Mouse (Mus musculus) mature B cell (primary cell): ENCODE data around the gene Itpripl1.
"Not testable (repeated sequence)": the region's sequence is repeated elsewhere in the genome, so short reads cannot be mapped to it uniquely, and the experiment has no call there.

ENCODE experiments used
- in situ Hi-C: fragments of 300-500 bp; cut with MboI; formaldehyde crosslinking; loops from 2 replicates; pipeline ENCODE4 v1.14.3; 2019

Itpripl1 gene

DNA sequence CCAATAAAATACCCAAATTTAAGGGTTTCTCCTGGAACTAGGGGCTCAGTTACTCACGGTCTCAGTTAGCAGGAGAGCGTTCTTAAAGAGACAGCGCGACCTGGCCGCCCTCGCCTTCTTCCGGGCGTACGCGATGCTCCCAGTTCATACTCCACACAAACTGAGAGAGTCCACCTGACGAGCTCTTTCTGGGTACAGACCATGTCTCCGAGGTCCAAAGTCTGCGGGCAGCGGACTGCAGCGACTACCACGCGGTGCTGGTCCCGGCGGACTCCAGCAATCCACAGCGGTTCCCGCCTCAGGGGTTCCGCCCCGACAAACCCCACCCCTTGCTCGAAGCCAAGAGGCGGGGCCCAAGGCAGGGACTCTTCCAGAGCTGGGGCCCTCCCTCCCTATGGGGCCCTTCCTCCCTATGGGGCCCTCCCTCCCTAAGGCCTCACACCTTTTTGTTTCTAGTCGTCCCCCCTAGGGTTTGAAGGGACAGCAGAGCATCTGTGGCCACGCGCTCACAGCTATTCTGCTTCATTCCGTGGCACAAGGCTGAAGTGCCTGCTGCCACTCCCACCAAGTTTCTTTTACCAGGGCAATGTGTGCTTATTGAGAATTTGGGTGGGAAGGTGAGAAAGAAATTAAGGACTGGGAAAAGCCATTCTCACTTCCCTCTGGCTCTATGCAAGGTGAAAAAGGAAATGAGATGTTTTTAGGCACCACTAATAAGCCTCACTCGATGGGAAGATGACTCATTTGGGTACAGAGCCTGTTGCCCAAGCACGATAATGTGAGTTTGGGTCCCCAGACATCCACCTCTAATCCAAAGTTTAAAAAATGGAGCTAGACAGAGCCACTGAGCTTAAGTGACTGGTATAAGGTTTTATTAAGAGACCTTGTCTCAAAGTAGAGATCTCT lies at the start of gene Itpripl1:
TSS of gene Itpripl1 (minus strand) at position 285 of the 906 bp plus-strand sequence.
- in situ Hi-C loops, result no loop called here

DNA sequence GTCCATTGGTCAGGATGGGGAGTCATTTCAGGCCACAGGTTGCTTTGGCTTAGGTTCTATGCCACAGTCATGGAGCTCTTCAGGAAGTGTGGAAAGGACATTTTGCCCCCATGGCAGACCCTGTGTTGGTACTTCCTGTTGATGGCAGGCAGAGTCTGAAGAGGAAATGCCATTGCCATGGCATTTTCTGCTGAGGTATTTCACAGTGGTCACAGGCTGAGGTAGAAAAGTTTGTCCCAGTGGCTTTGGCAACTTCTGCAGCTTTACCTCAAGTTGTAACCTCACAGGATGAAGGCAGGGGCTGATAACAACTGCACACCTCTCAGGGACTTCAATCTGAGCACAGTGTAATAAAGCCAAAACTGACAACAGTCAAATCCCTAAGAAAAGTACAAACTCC lies 46.3 kb upstream of the Itpripl1 start:
- in situ Hi-C loops, result no loop called here

DNA sequence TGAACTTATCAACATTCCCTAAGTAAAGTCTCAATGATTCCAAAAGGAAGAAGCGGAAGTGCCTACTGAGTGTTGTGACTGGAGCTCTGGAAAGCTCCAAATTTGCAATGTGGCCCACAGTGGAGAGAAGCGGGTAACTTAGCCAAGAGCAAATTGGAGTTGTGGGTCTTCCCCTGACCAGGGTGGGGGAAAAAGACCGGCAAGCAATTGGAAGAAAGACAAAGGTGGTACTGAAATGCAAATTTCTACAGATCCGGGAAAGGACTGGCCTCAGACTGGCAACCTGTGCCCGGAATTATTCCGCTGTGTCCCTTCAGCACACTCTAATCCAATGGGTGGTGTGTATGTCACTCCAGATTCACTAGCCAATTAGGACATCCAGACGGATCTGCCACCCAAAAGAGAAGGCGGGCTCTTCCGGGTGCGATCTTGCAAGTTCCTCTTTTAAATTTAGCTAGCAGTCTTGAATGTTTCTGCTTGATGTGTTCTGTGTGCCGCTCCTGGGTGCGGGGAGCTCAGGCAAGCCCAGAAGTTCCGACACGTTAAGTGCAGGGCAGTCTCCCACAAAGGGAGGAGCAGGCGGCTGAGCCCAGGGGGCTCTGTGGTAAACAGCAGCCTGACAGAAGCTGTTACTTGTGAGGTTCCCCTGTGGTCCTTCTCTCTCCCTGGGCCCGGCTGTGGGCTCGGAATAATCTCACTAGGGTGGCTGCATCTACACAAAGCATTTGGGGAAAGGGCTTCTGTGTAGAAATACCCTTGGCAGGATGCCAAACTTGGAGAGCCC lies 39.5 kb upstream of the Itpripl1 start:
- in situ Hi-C loops, result no loop called here

DNA sequence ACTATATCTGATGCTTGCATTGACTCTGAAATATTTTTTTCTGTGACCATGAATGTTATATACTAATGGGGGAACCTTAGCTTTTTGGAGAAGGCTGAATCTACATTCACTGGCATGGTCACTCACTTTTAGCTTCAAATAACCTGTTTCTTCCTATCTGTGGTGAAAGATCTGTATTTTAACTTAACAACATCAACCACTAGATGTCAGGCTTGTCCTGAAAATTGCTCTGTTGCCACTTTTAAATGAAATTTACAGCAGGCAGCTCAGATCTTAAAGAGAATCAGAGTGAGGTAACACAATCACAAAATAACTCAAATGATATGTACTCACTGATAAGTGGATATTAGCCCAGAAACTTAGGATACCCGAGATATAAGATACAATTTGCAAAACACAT lies 23.0 kb upstream of the Itpripl1 start:
- in situ Hi-C loops, result loop anchor here (10.0 kb wide), 1 partner anchor 179 kb away; no protein-coding TSS in a partner anchor

DNA sequence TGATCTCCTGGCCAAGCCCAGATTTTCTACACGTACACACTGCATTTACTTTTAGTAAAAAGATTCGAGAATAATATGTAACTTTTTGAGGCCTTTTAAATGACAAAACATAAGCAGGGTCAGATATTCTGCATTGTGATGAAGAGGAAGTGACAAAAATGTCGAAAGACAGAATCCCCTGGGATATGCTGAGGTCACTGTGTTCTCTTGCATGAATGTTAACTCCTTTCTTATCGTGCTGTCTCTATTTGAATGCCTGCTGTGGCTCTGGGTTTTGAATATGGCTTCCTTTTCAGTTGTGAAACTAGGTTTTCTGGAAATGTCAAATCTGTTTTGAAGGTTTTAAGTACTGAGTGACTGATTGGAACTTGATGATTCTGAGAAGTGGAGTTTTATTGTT lies 22.4 kb upstream of the Itpripl1 start:
- in situ Hi-C loops, result loop anchor here (10.0 kb wide), 1 partner anchor 179 kb away; no protein-coding TSS in a partner anchor

DNA sequence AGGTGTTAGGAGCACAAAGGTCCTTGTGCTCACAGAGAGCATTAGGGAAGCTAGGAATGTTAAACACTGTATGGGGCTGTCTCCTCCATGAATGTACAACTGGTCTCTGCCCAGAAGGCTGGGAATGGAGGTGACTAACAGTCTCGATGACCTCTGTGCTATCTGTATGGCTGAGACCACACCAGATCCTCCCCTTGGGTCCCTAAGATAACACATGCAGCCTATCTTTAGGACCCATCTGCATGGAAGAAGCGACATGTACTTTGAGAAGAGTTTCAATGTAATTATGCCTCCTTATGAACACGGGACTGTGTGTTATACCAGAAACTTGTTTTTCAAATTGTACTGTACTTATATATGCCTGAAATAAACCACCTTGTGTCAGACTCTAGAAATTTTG lies 2.5 kb upstream of the Itpripl1 start:
- in situ Hi-C loops, result no loop called here

DNA sequence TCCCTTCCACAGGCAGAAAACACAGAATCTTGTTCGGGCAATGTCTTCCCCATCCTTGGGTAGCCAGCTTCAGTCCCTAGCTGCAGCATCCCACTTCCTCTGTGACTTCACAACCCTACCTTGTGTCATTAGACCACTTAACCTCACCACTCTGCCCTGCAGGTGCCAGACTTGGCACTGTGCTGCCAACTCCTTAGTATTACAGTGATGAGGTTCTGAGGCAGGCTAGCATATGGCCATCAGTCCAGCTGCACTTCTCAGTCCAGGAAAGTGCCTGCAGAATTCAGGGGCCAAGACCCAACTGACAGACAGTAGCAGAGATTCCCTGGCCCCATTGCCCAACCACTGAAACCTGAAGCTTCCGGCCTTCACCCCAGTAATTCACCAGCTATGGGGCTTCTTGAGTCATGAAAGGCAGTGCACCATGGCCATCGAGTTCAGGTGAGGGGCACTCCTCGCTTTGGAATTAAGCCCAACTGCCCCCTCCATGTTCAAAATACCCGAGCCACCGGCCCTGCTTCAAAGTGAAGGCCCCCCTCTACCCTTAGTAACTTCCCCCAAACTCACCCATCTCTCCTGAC lies 575 bp downstream of the Itpripl1 start:
- in situ Hi-C loops, result no loop called here

DNA sequence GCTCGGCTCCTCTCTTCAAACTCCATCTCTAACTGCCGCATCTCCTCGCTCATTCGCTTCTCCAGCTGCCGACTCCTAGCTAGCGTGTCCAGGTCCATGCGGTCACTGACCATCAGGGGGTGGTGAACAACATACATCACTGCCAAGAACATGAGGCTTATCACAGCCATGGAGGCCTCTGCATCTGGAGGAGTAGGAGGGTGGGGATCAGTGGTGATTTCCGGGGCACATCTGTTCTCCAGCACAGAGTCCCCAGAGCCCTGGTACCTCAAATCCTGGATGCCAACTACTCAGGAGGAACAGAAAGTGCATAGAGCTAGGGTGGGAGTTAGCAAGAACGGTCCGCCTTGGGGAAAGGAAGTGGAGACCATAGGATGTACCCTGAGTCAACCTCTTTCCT lies 1.2 kb downstream of the Itpripl1 start:
- in situ Hi-C loops, result no loop called here

DNA sequence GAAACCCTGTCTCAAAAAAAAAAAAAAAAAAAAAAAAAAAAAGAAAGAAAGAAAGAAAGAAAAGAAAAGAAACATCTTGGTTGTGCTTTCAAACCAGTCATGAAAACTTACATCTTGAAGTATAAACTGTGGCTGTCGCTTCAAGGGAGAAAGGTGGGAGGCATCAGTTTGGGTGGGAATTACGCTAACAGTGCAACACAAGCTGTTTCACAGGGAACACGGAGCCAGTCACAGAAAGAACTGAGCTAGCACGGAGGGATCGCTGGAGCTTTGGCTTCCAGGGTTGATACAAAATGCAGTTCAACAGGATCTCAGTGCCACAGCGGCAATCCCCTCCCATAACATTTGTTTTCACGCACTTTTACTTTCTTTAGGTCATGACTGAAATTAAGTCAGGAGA lies 3.2 kb downstream of the Itpripl1 start:
- in situ Hi-C loops, result no loop called here

DNA sequence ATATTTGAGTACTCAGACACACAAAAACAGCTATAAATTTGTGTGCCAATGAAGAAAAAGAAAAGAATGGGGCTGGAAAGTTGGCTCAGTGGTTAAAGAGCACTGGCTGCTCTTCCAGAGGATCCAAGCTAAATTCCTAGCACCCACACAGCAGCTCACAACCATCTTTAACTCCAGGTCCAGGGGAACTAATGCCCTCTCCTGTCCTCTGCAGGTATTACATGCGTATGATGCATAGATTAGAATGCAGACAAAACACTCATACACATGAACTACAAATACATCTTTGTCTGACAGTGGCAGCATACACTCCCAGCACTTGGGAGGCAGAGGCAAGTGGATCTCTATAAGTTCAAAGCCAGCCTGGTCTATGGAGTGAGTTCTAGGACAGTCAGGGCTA lies 3.6 kb downstream of the Itpripl1 start:
- in situ Hi-C loops, result no loop called here

DNA sequence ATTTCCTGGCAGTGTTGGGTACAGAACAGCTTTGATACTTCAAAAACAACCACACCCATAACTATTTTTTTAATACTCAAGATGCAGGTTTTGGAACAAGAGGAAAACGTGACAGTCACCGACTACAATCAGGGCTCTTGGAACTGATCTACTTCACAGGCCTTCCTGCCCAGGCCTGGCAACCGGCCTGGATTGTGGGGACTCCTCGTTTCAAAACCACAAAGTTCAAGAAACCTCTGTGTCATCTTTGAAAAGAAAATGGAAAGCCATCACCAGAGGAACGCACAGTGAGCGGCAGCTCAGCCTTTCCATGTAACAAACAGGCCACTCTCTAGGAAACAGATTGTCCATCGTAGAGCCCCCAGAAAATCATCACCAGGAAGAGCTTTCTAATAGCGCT lies 4.1 kb downstream of the Itpripl1 start:
- in situ Hi-C loops, result no loop called here

DNA sequence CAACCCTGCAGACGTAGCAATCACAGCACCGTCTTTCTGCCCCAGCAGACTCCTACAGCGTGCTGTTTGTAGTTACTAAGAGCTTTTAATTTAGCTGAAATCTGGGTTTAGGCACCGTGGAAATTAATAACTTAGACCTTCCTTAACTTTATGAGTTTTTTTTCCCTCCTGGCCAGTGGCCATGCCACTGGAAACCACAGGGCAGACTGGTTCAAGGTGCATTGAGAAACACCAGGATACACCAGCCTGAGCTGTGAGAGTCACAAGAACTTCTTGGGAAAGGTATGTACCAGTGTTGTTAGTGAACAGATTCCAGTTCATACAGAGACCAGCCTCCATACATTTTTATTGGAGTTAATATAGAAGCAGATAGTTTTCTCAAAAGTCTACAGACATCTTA lies 4.8 kb downstream of the Itpripl1 start:
- in situ Hi-C loops, result no loop called here

DNA sequence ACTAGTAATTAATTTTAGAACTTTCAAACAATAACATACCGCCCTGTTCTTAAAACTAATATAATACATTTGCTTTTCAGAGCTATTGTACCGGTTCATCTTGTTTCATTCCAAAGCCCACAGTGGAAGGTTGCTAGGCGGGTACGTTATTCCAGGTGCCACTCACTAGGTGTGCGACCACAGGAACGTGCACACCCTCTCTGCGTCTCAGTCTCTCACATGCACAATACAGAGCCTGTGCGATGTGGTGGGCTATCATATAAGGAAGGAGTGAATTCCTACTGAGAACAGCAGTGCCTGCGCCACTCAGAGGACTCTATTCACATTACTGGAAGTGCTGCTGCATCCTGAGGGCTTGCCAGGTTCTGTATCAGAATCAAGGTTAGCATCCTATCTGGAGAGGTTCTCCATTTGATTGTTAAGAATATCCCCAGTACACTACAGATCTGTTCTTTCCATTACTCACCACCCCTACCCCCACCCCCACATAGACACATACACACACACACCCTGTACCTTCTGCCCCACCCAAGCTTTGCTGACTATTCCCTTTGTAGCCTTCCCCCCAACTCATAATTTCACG lies 5.3 kb downstream of the Itpripl1 start:
- in situ Hi-C loops, result no loop called here

DNA sequence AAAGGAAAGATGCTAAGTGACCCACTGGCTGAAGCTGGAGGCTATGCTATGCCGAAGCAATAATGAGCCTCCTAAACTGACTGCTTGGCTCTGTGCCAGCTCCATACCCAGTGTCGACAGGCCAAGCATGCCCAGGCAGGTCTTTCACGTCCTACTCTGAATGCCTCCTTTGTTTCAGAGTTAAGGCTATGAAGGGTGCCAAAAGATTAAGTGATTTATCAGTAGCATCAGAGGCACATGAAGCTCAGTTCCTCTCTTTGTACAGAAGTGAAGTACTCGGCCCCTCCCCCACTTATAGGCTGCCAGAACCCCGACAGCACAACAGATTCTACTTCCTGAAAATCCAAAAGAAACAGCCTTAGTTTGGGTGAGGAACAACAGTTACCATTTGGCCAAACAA lies 6.3 kb downstream of the Itpripl1 start:
- in situ Hi-C loops, result no loop called here

DNA sequence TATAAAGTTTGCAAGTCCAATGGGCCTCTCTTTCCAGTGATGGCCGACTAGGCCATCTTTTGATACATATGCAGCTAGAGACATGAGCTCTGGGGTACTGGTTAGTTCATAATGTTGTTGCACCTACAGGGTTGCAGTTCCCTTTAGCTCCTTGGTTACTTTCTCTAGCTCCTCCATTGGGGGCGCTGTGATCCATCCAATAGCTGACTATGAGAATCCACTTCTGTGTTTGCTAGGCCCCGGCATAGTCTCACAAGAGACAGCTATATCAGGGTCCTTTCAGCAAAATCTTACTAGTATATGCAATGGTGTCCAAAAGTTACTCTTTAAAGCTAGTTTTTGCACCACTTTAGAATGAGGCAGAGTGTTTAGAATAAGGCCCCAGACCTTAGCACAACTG lies 8.0 kb downstream of the Itpripl1 start:
- in situ Hi-C loops, result not testable (repeated sequence)

DNA sequence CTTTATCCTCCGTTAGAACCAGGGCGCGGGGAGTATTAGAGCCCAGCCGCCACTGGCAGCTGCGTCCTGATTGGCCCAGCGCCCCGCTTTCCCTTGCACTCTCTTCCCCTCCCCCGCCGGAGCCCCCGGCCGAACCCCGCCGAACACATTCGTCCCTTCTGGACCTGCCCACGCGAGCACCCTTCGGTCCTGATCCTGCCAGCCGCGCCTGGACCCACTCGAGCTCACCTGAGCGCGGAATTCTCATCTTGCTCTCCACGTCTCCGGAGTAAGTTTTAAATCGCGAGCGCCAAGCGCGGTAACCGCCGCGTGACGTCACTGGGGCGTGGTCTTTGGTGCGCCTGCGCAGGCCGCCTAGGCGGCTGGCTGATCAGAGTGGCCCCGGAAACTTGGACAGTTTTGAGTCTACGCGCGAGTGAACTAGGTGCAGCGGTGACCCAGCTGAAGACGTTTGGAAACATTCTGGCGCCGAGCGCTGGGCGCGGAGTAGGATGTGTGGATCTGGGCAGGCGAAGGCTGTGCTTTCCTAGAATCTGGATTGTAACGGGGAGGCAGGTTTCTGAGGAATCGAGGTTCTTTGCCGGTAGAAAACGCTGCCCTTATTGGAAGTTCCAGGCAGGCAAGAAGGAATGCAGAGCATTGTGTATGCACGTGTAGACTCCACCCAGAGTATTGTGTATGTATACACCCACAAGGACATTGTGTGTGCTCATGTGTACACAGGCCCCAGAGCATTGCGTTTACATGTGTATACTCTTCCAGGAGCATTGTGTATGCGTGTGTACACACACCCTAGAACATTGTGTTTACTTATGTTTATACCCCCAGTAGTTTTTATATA lies 9.4 kb downstream of the Itpripl1 start, which contains the start of gene Ncaph:
TSS of gene Ncaph (minus strand) at position 334 of the 841 bp plus-strand sequence.
- in situ Hi-C loops, result no loop called here

DNA sequence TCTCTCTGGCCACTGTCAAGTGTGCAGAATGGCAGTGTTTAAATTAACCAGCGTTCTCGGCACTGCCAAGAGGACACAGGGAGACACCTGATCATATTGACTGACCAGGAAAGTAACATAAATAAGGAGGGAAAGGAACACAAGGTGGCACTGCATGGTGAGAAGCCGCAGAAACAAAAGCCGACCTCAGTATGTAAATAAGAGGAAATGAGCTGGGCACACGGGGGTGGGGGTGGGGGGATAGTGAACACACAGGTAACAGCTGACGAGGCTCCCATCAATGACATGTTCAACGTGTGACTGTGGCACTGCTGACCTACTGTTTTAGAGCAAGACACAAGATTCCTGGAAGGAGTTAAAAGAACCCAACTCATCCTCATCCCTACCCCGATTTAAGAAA lies 11.9 kb downstream of the Itpripl1 start:
- in situ Hi-C loops, result no loop called here

DNA sequence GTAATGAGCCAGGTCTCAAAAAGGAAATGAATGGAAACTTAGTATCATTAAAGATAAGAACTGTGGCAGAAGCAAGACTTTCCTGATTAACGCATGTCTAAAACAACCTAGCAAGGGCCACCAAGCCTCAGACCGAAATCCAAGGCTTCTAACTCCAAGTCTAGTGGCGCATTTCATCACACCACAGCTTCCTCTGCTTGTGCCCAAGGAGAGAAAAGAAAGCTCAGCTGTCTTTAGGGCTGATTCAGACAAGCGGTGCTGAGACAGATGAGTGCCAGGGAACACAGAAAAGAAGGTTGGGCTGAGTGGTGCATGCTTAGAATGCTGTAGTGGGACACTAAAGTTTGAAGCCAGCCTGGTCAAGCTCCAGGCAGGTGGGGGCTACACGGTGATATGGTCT lies 14.3 kb downstream of the Itpripl1 start:
- in situ Hi-C loops, result no loop called here

DNA sequence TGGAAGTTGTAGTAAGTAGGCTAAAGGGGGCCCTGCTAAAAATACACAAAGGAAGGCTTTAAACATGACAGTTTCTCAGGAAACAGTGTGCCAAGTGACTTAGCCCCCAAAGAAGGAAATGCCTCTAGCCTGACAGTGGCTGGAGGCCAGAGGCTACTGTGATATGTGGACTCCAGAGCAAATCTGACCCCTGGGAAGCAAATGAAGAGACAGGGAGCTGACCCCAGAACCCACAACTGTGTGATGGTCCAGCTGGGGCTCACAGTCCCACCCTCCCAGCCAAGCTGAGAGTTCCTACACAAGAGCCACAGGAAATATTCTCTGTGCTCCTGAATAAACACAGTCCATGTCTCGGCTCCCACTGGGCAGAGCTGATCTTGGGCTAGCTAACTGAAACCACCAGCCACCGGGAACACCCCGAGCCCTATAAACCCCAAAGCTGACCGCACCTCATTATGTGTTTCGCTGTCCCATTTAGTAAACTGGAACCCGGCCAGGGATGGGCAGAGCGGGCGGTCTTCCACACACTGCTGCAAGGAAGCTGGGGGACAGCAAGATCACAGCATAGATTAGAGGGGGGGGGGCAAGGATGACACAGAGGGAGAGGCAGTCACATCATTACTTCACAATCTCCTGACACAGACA lies 21.5 kb downstream of the Itpripl1 start:
- in situ Hi-C loops, result no loop called here

DNA sequence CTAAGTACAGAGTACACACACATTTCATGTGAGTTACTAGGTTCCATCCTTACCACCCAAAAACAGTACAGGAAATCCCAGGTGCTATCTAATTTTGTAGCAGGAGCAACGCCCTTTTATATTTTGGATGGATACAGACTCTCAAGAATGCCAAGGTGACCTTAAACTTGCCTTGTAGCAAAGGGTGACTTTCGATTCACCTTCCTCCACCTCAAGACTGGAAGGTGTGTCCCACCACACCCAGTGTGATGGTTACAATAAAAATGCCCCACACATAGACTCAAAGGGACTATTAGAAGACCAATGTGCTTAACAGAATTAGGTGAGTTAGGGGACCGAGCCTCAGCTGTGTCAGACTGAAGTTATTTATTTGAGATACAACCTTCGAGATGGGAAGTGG lies 34.3 kb downstream of the Itpripl1 start:
- in situ Hi-C loops, result no loop called here

DNA sequence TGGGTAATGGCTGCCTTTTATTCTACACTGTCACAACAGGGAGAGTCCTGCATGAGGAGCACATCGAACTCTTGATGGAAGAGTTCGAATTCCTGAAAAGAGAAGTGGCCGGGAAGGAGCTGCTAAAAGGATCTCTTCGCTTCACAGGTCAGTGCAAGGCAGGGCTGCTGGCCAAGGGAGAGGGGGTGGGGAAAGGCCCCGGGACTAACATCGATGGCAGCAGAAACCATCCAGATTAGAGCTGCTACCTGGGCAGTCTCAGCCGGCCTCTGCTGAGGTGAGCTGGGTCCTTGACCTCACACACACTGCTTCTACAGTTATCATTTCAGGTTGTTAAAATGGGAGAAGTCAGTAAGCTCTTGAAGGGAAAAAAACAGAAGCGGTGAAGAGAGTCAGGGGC lies 51.2 kb downstream of the Itpripl1 start:
- in situ Hi-C loops, result no loop called here
